Mouse (Mus musculus) midbrain, postnatal 0 days (tissue): ENCODE measurements at regions not wholly inside any gene's neighbourhood (a gene's known extent, or its start where the extent isn't known, plus 50 kb on each side); places are given as distances from the start of the nearest gene placed in this dataset.

Experiments
- ATAC-seq: fragments of 200-750 bp; cut with Nextera tagmentation; 2 replicates; pipeline ENCODE4 v1.8.0; 2017; ENCODE audit warnings: moderate number of reproducible peaks, mild to moderate bottlenecking, moderate TSS enrichment, moderate library complexity; ENCODE audit not compliant: low FRiP score
- DNase-seq: peaks from one replicate; pipeline ENCODE4 v3.0.0-alpha.2; 2015; ENCODE audit warnings: low spot score
- H3K27ac ChIP-seq: fragments of 300-500 bp; sonication (generic); 2 replicates; pipeline ENCODE4 v1.5.1; 2014; ENCODE audit warnings: low read depth, mild to moderate bottlenecking, low read length, mixed read lengths
- H3K27me3 ChIP-seq: fragments of 300-500 bp; sonication (generic); 2 replicates; pipeline ENCODE4 v1.6.1; 2014; ENCODE audit warnings: low read length, control low read depth, mixed read lengths; ENCODE audit not compliant: insufficient read depth
- H3K36me3 ChIP-seq: fragments of 300-500 bp; sonication (generic); 2 replicates; pipeline ENCODE4 v1.6.1; 2014; ENCODE audit warnings: low read length, control low read depth, mixed read lengths; ENCODE audit not compliant: insufficient read depth
- H3K4me1 ChIP-seq: fragments of 300-500 bp; sonication (generic); 2 replicates; pipeline ENCODE4 v1.6.1; 2014; ENCODE audit warnings: mild to moderate bottlenecking, control low read depth, antibody characterized with exemption, low read length, mixed read lengths; ENCODE audit not compliant: insufficient read depth
- H3K4me2 ChIP-seq: fragments of 300-500 bp; sonication (generic); 2 replicates; pipeline ENCODE4 v1.6.1; 2014; ENCODE audit warnings: low read depth, mild to moderate bottlenecking, low read length, mixed read lengths; ENCODE audit not compliant: poor library complexity, severe bottlenecking
- H3K4me3 ChIP-seq: fragments of 300-500 bp; sonication (generic); 2 replicates; pipeline ENCODE4 v1.5.1; 2014; ENCODE audit warnings: low read depth, mild to moderate bottlenecking, low read length, moderate library complexity
- H3K9ac ChIP-seq: fragments of 300-500 bp; sonication (generic); replicated peaks from 2 replicates; pipeline ENCODE4 v1.6.1; 2014; ENCODE audit warnings: mild to moderate bottlenecking, low read length, moderate library complexity, mixed read lengths; ENCODE audit not compliant: poor library complexity, severe bottlenecking
- H3K9me3 ChIP-seq: fragments of 300-500 bp; sonication (generic); 2 replicates; pipeline ENCODE4 v1.6.1; 2016; ENCODE audit warnings: low read length, control low read depth
- CTCF ChIP-seq: IDR thresholded peaks from 2 replicates; pipeline ENCODE4 v1.5.1; 2016; ENCODE audit warnings: antibody characterized with exemption, mild to moderate bottlenecking
- WGBS: fragments of 180-500 bp; shearing (Covaris S2); extraction: QIAGEN DNeasy Blood & Tissue Kit; methylation state at CpG from one replicate; pipeline ENCODE4 v1.1.7; 2014; 5-methylcytosine and 5-hydroxymethylcytosine counted together

- DNase-seq: peak; percentile 51
- Histone ChIP-seq H3K27ac (no peak overlapping the region), H3K27me3 (no peaks in the 10 kb centered on the region), H3K9me3 (no peaks in the 10 kb centered on the region), H3K4me2 (no peak overlapping the region), H3K4me1 (no peaks in the 10 kb centered on the region), H3K36me3 (no peaks in the 10 kb centered on the region), H3K9ac (no peak overlapping the region), H3K4me3 (no peak overlapping the region)
- 47% methylated on average over 4 of the region's 4 CpGs for WGBS
- no peak for TF ChIP-seq CTCF
- no peak for ATAC-seq
These were observed 56.2 kb upstream of the Ky start for GRCm38 (mm10) chr9:102449366-102449765.

- H3K4me1 ChIP-seq: 0 out of 2 replicates have a peak, but pooled peaks cover 4% of the 10 kb centered on the region
- H3K4me3 ChIP-seq: no peak overlapping the region
- no peak overlapping the region for H3K4me2 ChIP-seq
- no peak for ATAC-seq
- no peaks in the 10 kb centered on the region for H3K36me3 ChIP-seq
- 84% methylated on average over 2 of the region's 2 CpGs for WGBS
- no peaks in the 10 kb centered on the region for H3K9me3 ChIP-seq
- no peak for DNase-seq
- no peak overlapping the region for H3K9ac ChIP-seq
- TF ChIP-seq CTCF: no peak
- H3K27me3 ChIP-seq: no peaks in the 10 kb centered on the region
- H3K27ac ChIP-seq: no peak overlapping the region
These were observed 59.5 kb upstream of the Ky start for GRCm38 (mm10) chr9:102446066-102446465.

GRCm38 (mm10) chr9:102442198-102442842 lies 63.2 kb upstream of the Ky start:
- Histone ChIP-seq H3K27me3 (no peaks in the 10 kb centered on the region), H3K36me3 (no peaks in the 10 kb centered on the region), H3K4me2 (no peak overlapping the region), H3K9me3 (no peaks in the 10 kb centered on the region), H3K27ac (no peak overlapping the region), H3K4me3 (no peak overlapping the region), H3K4me1 (0 out of 2 replicates have a peak, but pooled peaks cover 4% of the 10 kb centered on the region), H3K9ac (no peak overlapping the region)
- TF ChIP-seq CTCF: no peak
- ATAC-seq: no peak
- DNase-seq: no peak
- 69% methylated on average over 11 of the region's 11 CpGs for WGBS

- H3K36me3 ChIP-seq: no peaks in the 10 kb centered on the region
- no peak overlapping the region for H3K9ac ChIP-seq
- H3K4me1 ChIP-seq: 0 out of 2 replicates have a peak, but pooled peaks cover 4% of the 10 kb centered on the region
- TF ChIP-seq CTCF: no peak
- no peak for DNase-seq
- no peak overlapping the region for H3K4me3 ChIP-seq
- H3K27ac ChIP-seq: no peak overlapping the region
- no peaks in the 10 kb centered on the region for H3K27me3 ChIP-seq
- H3K4me2 ChIP-seq: no peak overlapping the region
- H3K9me3 ChIP-seq: no peaks in the 10 kb centered on the region
- no peak for ATAC-seq
- 86% methylated on average over 3 of the region's 3 CpGs for WGBS
These were observed 67.9 kb upstream of the Ky start for GRCm38 (mm10) chr9:102437641-102438040.

- no peaks in the 10 kb centered on the region for H3K36me3 ChIP-seq
- no peak overlapping the region for H3K9ac ChIP-seq
- H3K4me1 ChIP-seq: no peaks in the 10 kb centered on the region
- H3K27ac ChIP-seq: no peak overlapping the region
- peak; percentile 57 for TF ChIP-seq CTCF
- no peak overlapping the region for H3K4me2 ChIP-seq
- no peaks in the 10 kb centered on the region for H3K27me3 ChIP-seq
- DNase-seq (no peak), ATAC-seq (no peak)
- WGBS: 85% methylated on average over 5 of the region's 5 CpGs
- no peak overlapping the region for H3K4me3 ChIP-seq
- no peaks in the 10 kb centered on the region for H3K9me3 ChIP-seq
These were observed 69.2 kb upstream of the Ky start for GRCm38 (mm10) chr9:102436378-102436777.

GRCm38 (mm10) chr9:102428031-102428430 lies 73.5 kb upstream of the Ephb1 start:
- no peaks in the 10 kb centered on the region for H3K36me3 ChIP-seq
- DNase-seq (no peak), ATAC-seq (no peak)
- no peak overlapping the region for H3K4me3 ChIP-seq
- WGBS: 86% methylated on average over 5 of the region's 5 CpGs
- no peaks in the 10 kb centered on the region for H3K27me3 ChIP-seq
- H3K9ac ChIP-seq: no peak overlapping the region
- no peak overlapping the region for H3K4me2 ChIP-seq
- H3K4me1 ChIP-seq: no peaks in the 10 kb centered on the region
- no peak overlapping the region for H3K27ac ChIP-seq
- no peaks in the 10 kb centered on the region for H3K9me3 ChIP-seq
- no peak for TF ChIP-seq CTCF
